Comparison of ENCODE assay signal across 11 mouse cellular contexts in the genomic region with DNA sequence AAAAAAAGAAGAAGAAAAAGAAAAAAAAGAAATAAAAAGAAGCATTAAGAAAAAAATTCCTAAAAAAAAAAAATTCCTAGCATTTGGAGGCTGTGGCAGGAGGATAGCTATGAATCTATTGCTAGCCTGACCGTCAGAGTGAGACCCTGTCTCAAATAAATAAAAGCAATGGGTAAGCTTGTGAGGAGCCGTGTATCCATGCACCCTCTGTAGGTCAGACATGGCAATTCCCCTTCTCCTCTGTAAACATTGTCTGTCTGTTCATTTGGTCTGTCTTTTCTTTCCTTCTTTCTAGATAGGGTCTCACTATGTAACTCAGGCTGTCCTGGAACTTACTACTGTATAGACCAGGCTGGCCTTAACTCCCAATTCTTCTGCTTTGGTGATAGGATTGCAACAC. TPM values are rescaled to one million over a fixed set of nuclear protein-coding genes. Genes with fewer than 3 reads are reported as not detected.
DNase-seq lines count a peak whose midpoint lies in the region; ATAC-seq and TF ChIP-seq lines count a peak whose summit lies in the region.
"Had no signal": no experiment of that assay in that cellular context is flagged by ENCODE, and none has a peak within 500 bp of the region (broad histone marks: within the 10 kb centered on the region; RNA-seq: fewer than 3 reads in every experiment).

No protein-coding gene starts in this region.

- no peaks in the 10 kb centered on the region for H3K79me2 ChIP-seq in MEL (ENCODE audit: control insufficient read depth, insufficient read depth, low read length, poor library complexity)

- H3K4me3 ChIP-seq in layer of hippocampus, adult 2 months = no peak overlapping the region
- H3K4me3 ChIP-seq in MEL (ENCODE audit: control insufficient read depth in 1 of 2, insufficient read depth in 1 of 2, low read depth in 2 of 2, low read length in 2 of 2) = no peak overlapping the region
- no peak overlapping the region for H3K4me3 ChIP-seq in liver, embryonic 11.5 days (ENCODE audit: low read depth, low read length)
- H3K4me3 ChIP-seq: limb, embryonic 15.5 days had no signal

- no peak overlapping the region for H3K9ac ChIP-seq in MEL (ENCODE audit: control insufficient read depth, low read depth, low read length, poor library complexity, severe bottlenecking)
- no peak overlapping the region for H3K9ac ChIP-seq in liver, embryonic 11.5 days (ENCODE audit: low read depth, low read length)
- H3K9ac ChIP-seq: limb, embryonic 15.5 days had no signal

- TF ChIP-seq EP300 in MEL (IDR thresholded peaks at IDR 0.05; ENCODE audit: low read depth in 1 of 2, low read length in 2 of 2) = no peak

- no peak overlapping the region for H3K4me2 ChIP-seq in liver, embryonic 11.5 days
- H3K4me2 ChIP-seq: limb, embryonic 15.5 days had no signal

- TF ChIP-seq RAD21 in MEL (IDR thresholded peaks at IDR 0.05; ENCODE audit: low read depth, low read length) = peak; percentile 23

- H3K27me3 ChIP-seq in MEL (ENCODE audit: control insufficient read depth in 1 of 2, insufficient read depth in 2 of 2, low read length in 2 of 2) = no peaks in the 10 kb centered on the region
- no peaks in the 10 kb centered on the region for H3K27me3 ChIP-seq in liver, embryonic 11.5 days (replicated peaks; ENCODE audit: control insufficient read depth, insufficient read depth, low read length)
- H3K27me3 ChIP-seq: limb, embryonic 15.5 days had no signal

- peaks cover 10 to 30% of the 10 kb centered on the region in 2 experiments for H3K4me1 ChIP-seq in MEL (ENCODE audit: control insufficient read depth in 1 of 2, insufficient read depth in 2 of 2, low read length in 2 of 2)
- peaks cover 37% of the 10 kb centered on the region for H3K4me1 ChIP-seq in liver, embryonic 11.5 days (replicated peaks; ENCODE audit: control insufficient read depth, insufficient read depth, low read length)

- H3K36me3 ChIP-seq in MEL (ENCODE audit: control insufficient read depth in 1 of 2, insufficient read depth in 2 of 2, low read length in 2 of 2) = peaks cover 0 to 22% of the 10 kb centered on the region in 2 experiments; a peak in 2 of 4 replicates
- no peaks in the 10 kb centered on the region for H3K36me3 ChIP-seq in liver, embryonic 11.5 days (ENCODE audit: control insufficient read depth, insufficient read depth, low read length)
- H3K36me3 ChIP-seq: limb, embryonic 15.5 days had no signal

- H3K9me3 ChIP-seq in MEL (replicated peaks; ENCODE audit: insufficient read depth, low read length) = no peaks in the 10 kb centered on the region
- H3K9me3 ChIP-seq in liver, embryonic 11.5 days (ENCODE audit: control insufficient read depth, low read length) = no peaks in the 10 kb centered on the region
- H3K9me3 ChIP-seq: limb, embryonic 15.5 days had no signal

- TF ChIP-seq CTCF in layer of hippocampus, adult 2 months (conservative IDR thresholded peaks at IDR 0.05) = peak; percentile 77
- TF ChIP-seq CTCF in MEL (IDR thresholded peaks at IDR 0.05 in 2 of 3, conservative IDR thresholded peaks at IDR 0.05 in 1 of 3; ENCODE audit: control insufficient read depth in 1 of 3, insufficient read depth in 1 of 3, low read depth in 2 of 3, low read length in 3 of 3, poor library complexity in 1 of 3, severe bottlenecking in 1 of 3) = peak; percentile 18 to 28 (median 19); a peak in 4 of 6 replicates

- H3K27ac ChIP-seq in layer of hippocampus, adult 2 months = no peak overlapping the region
- H3K27ac ChIP-seq in MEL (ENCODE audit: control insufficient read depth, low read depth, low read length) = no peak overlapping the region
- peak overlapping the region; percentile 53; the same call in 1 of the 2 replicates for H3K27ac ChIP-seq in liver, embryonic 11.5 days (ENCODE audit: low read depth, low read length)
- H3K27ac ChIP-seq: limb, embryonic 15.5 days had no signal

- DNase-seq in embryo, embryonic 10 days (ENCODE audit: low spot score) = peak; percentile 32
- no peak for DNase-seq in embryo, embryonic 9.5 days (ENCODE audit: extremely low spot score)
- DNase-seq in layer of hippocampus, adult 2 months (ENCODE audit: low spot score in 2 of 2) = no peak
- no peak for DNase-seq in layer of hippocampus, postnatal 14 days (ENCODE audit: low spot score in 2 of 2)
- DNase-seq in MEL (ENCODE audit: low read depth, low spot score) = no peak
- no peak for DNase-seq in liver, embryonic 11.5 days (ENCODE audit: low spot score)
- DNase-seq in adrenal gland, postnatal 25 days = no peak
- no peak for DNase-seq in ovary, postnatal 14 days (ENCODE audit: low spot score)
- DNase-seq: cerebellum, postnatal 36 days; kidney, adult 8-10 months had no signal

- no peak for TF ChIP-seq POLR2A in MEL (IDR thresholded peaks at IDR 0.05; ENCODE audit: control insufficient read depth in 1 of 2, insufficient read depth in 1 of 2, low read depth in 1 of 2, low read length in 2 of 2, poor library complexity in 1 of 2)

- 55% methylated on average over 2 of the region's 2 CpGs for WGBS in liver, embryonic 11.5 days

- no peak for ATAC-seq in liver, embryonic 11.5 days (replicated peaks; ENCODE audit: low FRiP score)

TF ChIP-seq in MEL, 35 proteins besides CTCF, POLR2A, EP300 and RAD21:
- TF ChIP-seq ZNF384 (IDR thresholded peaks at IDR 0.05; ENCODE audit: low read depth, low read length) = peak; percentile 60; the same call in 1 of the 2 replicates
- TF ChIP-seq MXI1 (IDR thresholded peaks at IDR 0.05; ENCODE audit: low read depth, low read length) = no peak

RNA-seq across cellular contexts. Expression of a gene that starts 10.5 kb away (rescaled TPM):
- 1 to 10 TPM; 1.2 to 1.9 TPM for total RNA-seq in layer of hippocampus, adult 2 months (2021)
- total RNA-seq in layer of hippocampus, postnatal 14 days (2021) = 1 to 10 TPM; 1.2 to 2.1 TPM
- total RNA-seq in MEL (2012; rRNA removed) = not detected in 2 replicates
- not detected for polyA plus RNA-seq in MEL (2012; ENCODE audit: insufficient read depth in 1 of 2, insufficient read length in 2 of 2, low read depth in 1 of 2, low replicate concordance in 2 of 2, missing spikeins in 1 of 2)
- 0.19 and 0.36 TPM in 2 replicates for polyA plus RNA-seq in liver, embryonic 11.5 days (2014; fragmentation: Nextera tagmentation; extraction: Ambion mirVana)
- total RNA-seq in adrenal gland, postnatal 25 days (2021) = not detected in 2 replicates

RNA-seq across cellular contexts. Expression of a gene that starts 30.5 kb away (rescaled TPM):
- total RNA-seq in layer of hippocampus, adult 2 months (2021) = 10 to 100 TPM; 17.9 to 20.7 TPM
- total RNA-seq in layer of hippocampus, postnatal 14 days (2021) = 10 to 100 TPM; 16.9 to 17.7 TPM
- 3.1 and 3.2 TPM in 2 replicates for total RNA-seq in MEL (2012; rRNA removed)
- polyA plus RNA-seq in MEL (2012; ENCODE audit: insufficient read depth in 1 of 2, insufficient read length in 2 of 2, low read depth in 1 of 2, low replicate concordance in 2 of 2, missing spikeins in 1 of 2) = 1 to 10 TPM in 1 of 2 experiments, not detected in 1; 3.6 TPM
- 11.5 and 13.4 TPM in 2 replicates for polyA plus RNA-seq in liver, embryonic 11.5 days (2014; fragmentation: Nextera tagmentation; extraction: Ambion mirVana)
- total RNA-seq in adrenal gland, postnatal 25 days (2021) = 12.7 and 13.0 TPM in 2 replicates

RNA-seq across cellular contexts. Expression of a gene that starts 45.9 kb away (rescaled TPM):
- total RNA-seq in layer of hippocampus, adult 2 months (2021) = 10 to 100 TPM; 60.6 to 60.8 TPM
- 10 to 100 TPM; 56.2 to 56.8 TPM for total RNA-seq in layer of hippocampus, postnatal 14 days (2021)
- 74.8 and 79.3 TPM in 2 replicates for total RNA-seq in MEL (2012; rRNA removed)
- polyA plus RNA-seq in MEL (2012; ENCODE audit: insufficient read depth in 1 of 2, insufficient read length in 2 of 2, low read depth in 1 of 2, low replicate concordance in 2 of 2, missing spikeins in 1 of 2) = 100 to 1,000 TPM; 106 to 225 TPM
- polyA plus RNA-seq in liver, embryonic 11.5 days (2014; fragmentation: Nextera tagmentation; extraction: Ambion mirVana) = 109 and 122 TPM in 2 replicates
- total RNA-seq in adrenal gland, postnatal 25 days (2021) = 66.3 and 69.1 TPM in 2 replicates
